Mouse (Mus musculus) forebrain, embryonic 15.5 days (tissue): ENCODE measurements around the gene Sptssb. TPM values are rescaled to one million over a fixed set of nuclear protein-coding genes. Genes with fewer than 3 reads are reported as not detected.

ENCODE experiments used
- ATAC-seq: fragments of 200-750 bp; cut with Nextera tagmentation; replicated peaks from 2 replicates; pipeline ENCODE4 v1.8.0; 2017; ENCODE audit warnings: mild to moderate bottlenecking, moderate TSS enrichment, moderate library complexity
- H3K27ac ChIP-seq: fragments of 300-500 bp; sonication (generic); replicated peaks from 2 replicates; pipeline ENCODE4 v1.5.1; 2015; ENCODE audit warnings: mild to moderate bottlenecking, inconsistent platforms
- H3K27me3 ChIP-seq: fragments of 300-500 bp; sonication (generic); 2 replicates; pipeline ENCODE4 v1.6.1; 2015; ENCODE audit warnings: inconsistent platforms
- H3K36me3 ChIP-seq: fragments of 300-500 bp; sonication (generic); 2 replicates; pipeline ENCODE4 v1.6.1; 2015; ENCODE audit warnings: mild to moderate bottlenecking, inconsistent platforms
- H3K4me1 ChIP-seq: fragments of 300-500 bp; sonication (generic); 2 replicates; pipeline ENCODE4 v1.6.1; 2015; ENCODE audit warnings: inconsistent platforms
- H3K4me2 ChIP-seq: fragments of 300-500 bp; sonication (generic); replicated peaks from 2 replicates; pipeline ENCODE4 v1.6.1; 2015; ENCODE audit warnings: mild to moderate bottlenecking, inconsistent platforms
- H3K4me3 ChIP-seq: fragments of 300-500 bp; sonication (generic); 2 replicates; pipeline ENCODE4 v1.5.1; 2015; ENCODE audit warnings: mild to moderate bottlenecking, inconsistent platforms
- H3K9ac ChIP-seq: fragments of 300-500 bp; sonication (generic); replicated peaks from 2 replicates; pipeline ENCODE4 v1.6.1; 2015; ENCODE audit warnings: mild to moderate bottlenecking, inconsistent platforms
- H3K9me3 ChIP-seq: fragments of 300-500 bp; sonication (generic); 2 replicates; pipeline ENCODE4 v1.6.1; 2016; ENCODE audit warnings: inconsistent platforms
- WGBS: fragments of 180-500 bp; shearing (Covaris S2); methylation state at CpG from one replicate; pipeline ENCODE4 v1.1.7; 2015; ENCODE audit warnings: mixed read lengths; 5-methylcytosine and 5-hydroxymethylcytosine counted together
- polyA plus RNA-seq: library from polyadenylated mRNA; unstranded; fragments of >200 nt; fragmentation: Nextera tagmentation; extraction: Ambion mirVana; gene quantifications from 2 replicates; pipeline ENCODE4 v1.2.1, GENCODE M21; 2015

The Sptssb gene
- polyA plus RNA-seq, 1 experiment from 2014 or later = 0.29 TPM

- H3K4me1 ChIP-seq = no peaks in the 10 kb centered on the region
Measured at GRCm38 (mm10) chr3:69792823-69793417, 66.8 kb downstream of the Sptssb start.

GRCm38 (mm10) chr3:69779246-69779796 lies 80.4 kb downstream of the Sptssb start:
- ATAC-seq = no peak
- 84% methylated on average over 4 of the region's 4 CpGs for WGBS
- Histone ChIP-seq H3K9me3 (no peaks in the 10 kb centered on the region), H3K9ac (no peak overlapping the region), H3K4me1 (no peaks in the 10 kb centered on the region), H3K27ac (no peak overlapping the region), H3K36me3 (no peaks in the 10 kb centered on the region), H3K27me3 (no peaks in the 10 kb centered on the region), H3K4me2 (no peak overlapping the region), H3K4me3 (no peak overlapping the region)

More at GRCm38 (mm10) chr3:69792823-69793417, 66.8 kb downstream of the Sptssb start:
- Histone ChIP-seq H3K27me3 (no peaks in the 10 kb centered on the region), H3K9ac (no peak overlapping the region), H3K27ac (no peak overlapping the region), H3K9me3 (no peaks in the 10 kb centered on the region), H3K4me2 (no peak overlapping the region), H3K36me3 (no peaks in the 10 kb centered on the region), H3K4me3 (no peak overlapping the region)
- ATAC-seq = no peak
- WGBS = 72% methylated on average over 3 of the region's 3 CpGs

GRCm38 (mm10) chr3:69773356-69773755 lies 86.4 kb downstream of the Sptssb start:
- Histone ChIP-seq H3K27ac (no peak overlapping the region), H3K36me3 (no peaks in the 10 kb centered on the region), H3K9ac (no peak overlapping the region), H3K4me2 (no peak overlapping the region), H3K27me3 (no peaks in the 10 kb centered on the region), H3K4me1 (no peaks in the 10 kb centered on the region), H3K4me3 (no peak overlapping the region), H3K9me3 (no peaks in the 10 kb centered on the region)
- ATAC-seq = no peak
- 92% methylated on average over 4 of the region's 4 CpGs for WGBS

Other genes with a start within 250 kb of the Sptssb start
- 111 TPM in 2 replicates for gene Nmd3, start 138.0 kb downstream of the Sptssb start, polyA plus RNA-seq
- gene Otol1, start 147.7 kb upstream of the Sptssb start, polyA plus RNA-seq = not detected in 2 replicates